Mouse (Mus musculus) adrenal gland, postnatal 4 days (tissue): ENCODE results near the gene Slc34a1. TPM values are rescaled to one million over a fixed set of nuclear protein-coding genes. Genes with fewer than 3 reads are reported as not detected.
"Not testable (repeated sequence)": the region's sequence is repeated elsewhere in the genome, so short reads cannot be mapped to it uniquely, and the experiment has no call there.

ENCODE experiments used
- DNase-seq, 2 experiments: peaks; one replicate each; pipeline ENCODE4 v3.0.0; 2021 to 2022; ENCODE audit warnings: low spot score in 2 of 2, mixed read lengths in 2 of 2
- total RNA-seq, 2 experiments: library from RNA; stranded (reverse); gene quantifications; 2 replicates each; pipeline ENCODE4 v1.2.3; 2021

The Slc34a1 gene
- total RNA-seq, 2 experiments from 2014 or later, result 3.5 to 132 TPM

GRCm38 (mm10) chr13:55431889-55432685 lies 34.1 kb downstream of the Slc34a1 start:
- no peak for DNase-seq

GRCm38 (mm10) chr13:55437111-55437629 lies 39.2 kb downstream of the Slc34a1 start:
- not testable (repeated sequence) for DNase-seq

GRCm38 (mm10) chr13:55443799-55444285 lies 45.9 kb downstream of the Slc34a1 start:
- DNase-seq, result no peak

- no peak for DNase-seq
Observed at GRCm38 (mm10) chr13:55444286-55444936, 46.4 kb downstream of the Slc34a1 start.

GRCm38 (mm10) chr13:55444937-55445315 lies 46.9 kb downstream of the Slc34a1 start, which contains the start of gene Grk6:
Gene Grk6 (plus strand): TSS chr13:55445072.
- DNase-seq, result peak; percentile 89 to 99

GRCm38 (mm10) chr13:55445361-55446091 lies 47.5 kb downstream of the Slc34a1 start:
- DNase-seq, result no peak

GRCm38 (mm10) chr13:55446483-55447105 lies 48.6 kb downstream of the Slc34a1 start:
- no peak for DNase-seq

GRCm38 (mm10) chr13:55447543-55447943 lies 49.6 kb downstream of the Slc34a1 start:
- no peak for DNase-seq

GRCm38 (mm10) chr13:55448131-55448530 lies 50.1 kb downstream of the Slc34a1 start:
- DNase-seq, result no peak

GRCm38 (mm10) chr13:55449205-55449604 lies 51.2 kb downstream of the Slc34a1 start:
- DNase-seq, result no peak

- DNase-seq, result no peak
Observed at GRCm38 (mm10) chr13:55449679-55450441, 51.9 kb downstream of the Slc34a1 start.

GRCm38 (mm10) chr13:55450511-55450980 lies 52.6 kb downstream of the Slc34a1 start:
- peak in 1 of 2 experiments; percentile 50 for DNase-seq

GRCm38 (mm10) chr13:55451296-55451695 lies 53.3 kb downstream of the Slc34a1 start:
- no peak for DNase-seq

GRCm38 (mm10) chr13:55451785-55452549 lies 54.0 kb downstream of the Slc34a1 start:
- no peak for DNase-seq

- no peak for DNase-seq
Observed at GRCm38 (mm10) chr13:55462965-55463364, 65.0 kb downstream of the Slc34a1 start.

- no peak for DNase-seq
Observed at GRCm38 (mm10) chr13:55463399-55464026, 65.5 kb downstream of the Slc34a1 start.

GRCm38 (mm10) chr13:55464027-55464884 lies 66.3 kb downstream of the Slc34a1 start, which contains the start of gene Prr7:
Gene Prr7 (plus strand): TSS chr13:55464267.
- DNase-seq, result peak in 1 of 2 experiments; percentile 32

GRCm38 (mm10) chr13:55465184-55465583 lies 67.2 kb downstream of the Slc34a1 start:
- no peak for DNase-seq
